Mouse (Mus musculus): ENCODE results near the gene Ghsr.

The Ghsr gene

DNA sequence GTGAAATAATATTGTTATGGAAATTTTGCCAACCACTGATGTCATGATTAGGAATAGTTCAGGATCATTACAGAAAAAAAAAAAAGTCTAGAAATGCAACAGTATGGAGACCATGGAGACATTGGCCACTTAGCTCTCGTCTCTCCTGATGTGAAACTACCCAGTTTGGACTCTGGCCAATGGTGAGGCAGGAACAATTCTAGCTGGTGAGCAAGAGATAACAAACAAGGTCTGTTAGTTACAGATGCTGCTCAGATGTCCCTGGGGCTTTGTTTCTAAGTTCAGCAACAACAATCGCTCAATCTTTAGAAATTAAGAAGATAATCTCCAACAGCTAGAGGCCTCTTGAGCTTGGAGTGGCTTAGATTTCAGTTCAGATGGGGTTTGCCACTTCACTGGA is 37.4 kb downstream of the Ghsr start:
- DNase-seq (ENCODE audit: low read depth, low spot score) = no peak

DNA sequence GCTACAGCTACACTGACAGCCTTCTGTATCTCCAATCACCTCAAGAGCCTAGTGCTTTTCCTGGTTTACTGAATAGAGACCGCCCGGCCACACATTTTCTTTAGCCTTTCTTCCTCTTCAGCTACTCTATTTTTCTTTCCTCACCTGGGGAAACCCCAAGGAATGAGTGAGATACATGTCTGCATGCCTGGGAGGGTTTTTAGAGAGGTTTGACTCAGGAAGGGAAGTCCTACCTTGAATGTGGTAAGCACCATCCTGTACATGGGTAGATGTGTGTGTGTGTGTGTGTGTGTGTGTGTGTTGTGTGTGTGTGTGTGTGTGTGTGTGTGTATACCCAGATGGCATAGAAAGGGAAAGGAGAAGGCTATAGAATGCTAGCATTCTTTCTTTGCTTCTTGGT is 40.1 kb downstream of the Ghsr start:
- DNase-seq (ENCODE audit: low read depth, low spot score) = no peak

GRCm38 (mm10) chr3:27413566-27413965 is 42.4 kb downstream of the Ghsr start:
- no peak for DNase-seq (ENCODE audit: low read depth, low spot score)

DNA sequence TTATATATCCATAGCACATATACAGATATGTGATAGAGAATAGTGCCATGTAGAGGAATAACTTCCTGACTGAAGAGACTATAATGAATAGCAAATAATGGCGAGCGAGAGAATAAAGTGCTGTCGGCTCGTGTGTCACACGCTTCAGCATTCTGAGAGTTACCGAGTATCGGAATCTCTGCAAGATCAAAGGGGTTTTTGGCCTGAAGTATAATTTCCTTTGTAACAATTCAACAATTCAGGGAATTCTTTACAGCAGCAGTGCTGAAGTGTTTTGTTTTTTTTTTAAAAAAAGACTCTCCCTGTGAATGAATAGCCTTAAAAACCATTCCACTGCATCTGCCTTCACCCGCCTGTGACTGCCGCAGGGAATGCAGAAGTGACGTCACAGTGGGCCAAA is 45.6 kb downstream of the Ghsr start:
- DNase-seq (ENCODE audit: low read depth, low spot score) = no peak

DNA sequence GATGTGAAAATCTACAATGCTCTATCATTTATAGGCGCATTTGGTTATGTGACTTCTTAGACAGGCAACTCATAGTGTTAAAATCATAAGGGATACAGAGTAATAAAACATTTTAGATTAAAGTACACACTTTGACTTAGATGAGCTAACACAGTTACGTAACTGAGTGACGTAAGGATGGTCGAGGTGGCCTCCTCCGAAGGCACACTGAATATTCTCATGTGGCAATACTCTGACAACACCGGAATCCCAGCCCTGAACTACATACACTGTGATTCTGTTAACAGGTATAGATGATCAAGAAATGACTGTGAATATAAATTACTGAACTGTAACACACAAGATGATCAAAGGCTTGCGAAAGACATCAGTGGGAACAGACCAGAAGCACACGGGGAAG is 47.5 kb downstream of the Ghsr start:
- no peak for DNase-seq (ENCODE audit: low read depth, low spot score)

GRCm38 (mm10) chr3:27421980-27422379 is 50.8 kb downstream of the Ghsr start:
- DNase-seq (ENCODE audit: low read depth, low spot score) = no peak

DNA sequence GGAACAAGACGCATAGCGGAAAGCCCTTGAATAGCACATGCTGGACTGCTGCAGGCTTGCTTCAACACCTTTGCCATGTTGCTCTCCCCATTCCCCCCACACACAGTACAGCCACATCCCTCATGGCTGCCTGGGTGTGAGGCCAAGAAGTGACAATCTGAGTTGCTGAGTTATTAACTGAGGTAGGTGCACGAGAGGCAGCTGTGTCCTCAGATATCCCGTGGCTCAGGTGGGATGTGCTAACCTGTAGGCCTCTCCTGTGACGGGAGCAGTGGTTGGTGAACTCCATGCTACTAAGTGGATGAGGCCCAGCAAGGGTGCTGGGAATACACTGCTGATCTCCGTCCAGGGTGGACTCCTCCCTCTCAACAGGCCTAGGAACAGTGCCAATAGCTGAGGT is 51.4 kb downstream of the Ghsr start:
- DNase-seq (ENCODE audit: low read depth, low spot score) = no peak

GRCm38 (mm10) chr3:27424049-27424667 is 53.0 kb downstream of the Ghsr start:
- no peak for DNase-seq (ENCODE audit: low read depth, low spot score)

DNA sequence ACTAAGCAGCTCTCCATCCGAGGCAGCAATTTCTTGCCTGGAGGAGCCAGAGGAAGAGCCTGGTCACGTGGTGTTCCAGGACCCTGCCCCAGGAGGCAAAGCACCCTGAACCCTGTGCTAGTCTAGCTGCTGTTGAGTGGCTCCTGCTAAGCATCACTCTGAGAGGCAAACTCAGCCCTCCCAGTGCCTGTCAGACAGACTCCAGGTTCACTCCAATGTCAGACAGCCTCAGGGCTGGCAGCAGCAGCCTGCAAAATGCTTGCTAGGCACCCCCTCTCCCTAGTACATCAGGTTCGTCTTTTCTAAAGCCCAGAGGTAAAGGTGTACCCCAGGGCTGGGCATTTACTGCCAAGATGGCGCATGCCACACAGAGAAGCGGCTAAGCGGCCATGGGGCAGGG is 56.3 kb downstream of the Ghsr start:
- no peak for DNase-seq (ENCODE audit: low read depth, low spot score)

Data from c-Kit-negative CD71-positive TER-119-positive erythroid progenitor cells, embryonic 14.5 days (primary cell).